Mouse (Mus musculus) Muller cell, postnatal 12 days (primary cell): ENCODE measurements at regions not wholly inside any gene's neighbourhood (a gene's known extent, or its start where the extent isn't known, plus 50 kb on each side); places are given as distances from the start of the nearest gene placed in this dataset.

Experiments
- DNase-seq: peaks from one replicate; pipeline ENCODE4 v3.0.0-alpha.2; 2015; ENCODE audit errors: inconsistent ontology term

DNA sequence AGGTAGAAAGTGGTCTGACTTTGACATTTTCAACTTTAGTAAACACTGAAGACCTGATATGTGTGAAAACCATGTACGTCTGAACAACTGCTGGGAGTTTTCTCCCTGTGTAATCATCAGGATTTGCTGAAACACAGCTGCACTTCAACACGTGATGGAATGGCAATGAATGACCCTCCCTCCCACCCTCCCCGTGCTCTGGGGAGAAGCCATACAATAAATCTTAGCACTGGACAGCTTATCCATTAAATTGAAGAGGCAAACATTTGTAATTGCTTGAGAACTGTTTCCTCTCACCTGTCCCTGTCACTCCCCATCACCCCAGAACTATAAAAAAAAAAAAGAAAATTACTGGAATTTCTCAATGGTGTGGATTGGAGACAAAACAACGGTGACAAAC, 159.1 kb downstream of the Calcrl start:
- no peak for DNase-seq

DNA sequence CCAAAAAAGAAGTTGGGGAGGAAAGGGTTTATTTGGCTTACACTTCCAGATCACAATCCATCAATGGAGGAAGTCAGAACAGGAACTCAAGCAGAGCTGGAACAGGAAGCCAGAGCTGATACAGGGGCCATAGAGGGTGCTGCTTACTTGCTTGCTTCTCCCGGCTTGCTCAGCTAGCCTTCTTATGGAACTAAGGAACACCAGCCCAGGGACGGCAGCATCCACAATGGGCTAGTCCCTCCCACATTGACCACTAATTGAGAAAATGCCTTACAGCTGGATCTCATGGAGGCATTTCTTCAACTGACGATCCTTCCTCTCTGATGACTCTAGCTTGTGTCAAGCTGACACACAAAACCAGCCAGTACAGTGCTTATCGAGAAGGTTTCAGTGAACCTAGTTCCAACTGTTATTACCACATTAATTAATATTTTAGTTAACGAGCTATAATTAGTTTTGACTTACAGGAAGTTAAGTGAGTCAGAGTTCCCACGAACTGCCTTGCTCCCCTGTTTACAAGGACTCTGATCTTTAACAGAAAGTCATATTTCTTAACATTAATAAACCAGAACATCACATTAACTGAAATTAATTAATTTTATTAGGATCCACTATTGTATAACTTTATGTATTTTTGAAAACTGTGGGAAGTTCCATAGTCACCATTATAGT, 158.2 kb downstream of the Calcrl start:
- no peak for DNase-seq

DNA sequence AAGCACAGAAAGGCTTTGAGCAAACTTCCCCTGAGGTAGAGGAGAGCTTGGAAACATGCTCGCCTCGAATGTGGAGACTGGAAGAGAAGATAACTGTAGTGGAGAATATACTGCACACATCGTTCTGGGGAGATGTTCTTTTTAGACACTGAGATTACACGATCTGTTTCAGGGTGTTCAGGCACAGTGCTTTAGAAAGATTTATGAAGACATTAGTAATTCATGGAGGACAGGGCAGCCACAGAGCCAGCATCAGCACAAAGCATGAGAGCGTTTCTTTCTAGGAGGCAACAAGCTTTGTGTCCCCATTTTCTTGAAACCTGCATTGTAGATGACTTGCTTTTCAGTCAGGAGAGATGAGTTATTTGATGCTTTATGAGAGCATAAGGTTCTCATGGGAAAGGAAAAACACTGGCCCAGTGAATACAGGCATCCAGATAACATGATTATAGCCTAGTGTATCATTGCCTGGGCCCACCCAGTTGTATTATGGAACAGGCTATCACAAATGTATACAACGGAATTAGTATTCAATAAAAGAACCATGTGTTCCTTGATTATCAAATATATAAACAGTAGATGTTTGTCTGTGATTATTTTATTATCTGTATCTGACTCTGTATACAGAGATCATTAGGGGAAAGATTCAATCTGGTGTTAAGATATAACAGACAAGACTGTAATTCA, 151.0 kb downstream of the Calcrl start:
- DNase-seq = no peak

DNA sequence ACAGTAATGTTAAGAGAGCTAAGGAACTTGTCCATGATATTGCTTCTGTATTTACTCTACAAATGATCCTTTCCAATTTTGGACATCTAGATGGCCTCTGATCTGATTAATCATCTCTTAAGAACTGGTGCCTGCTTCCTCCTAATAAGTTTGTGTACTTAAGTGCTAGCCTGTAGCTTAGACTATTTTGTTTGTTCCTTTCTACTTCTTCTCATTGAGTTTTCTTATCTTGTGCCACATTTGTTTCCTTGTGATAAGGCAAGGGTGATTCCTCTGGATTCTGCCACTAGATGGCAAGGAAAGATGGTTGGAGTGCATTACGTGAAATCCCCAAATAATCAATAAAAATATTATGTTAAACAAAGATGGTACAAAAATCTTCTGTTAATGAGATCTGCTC, 148.0 kb downstream of the Calcrl start:
- no peak for DNase-seq
